Mouse (Mus musculus): Measurements from ENCODE around the gene Coa7. TPM values are rescaled to one million over a fixed set of nuclear protein-coding genes. Genes with fewer than 3 reads are reported as not detected.
"Not testable (repeated sequence)": the region's sequence is repeated elsewhere in the genome, so short reads cannot be mapped to it uniquely, and the experiment has no call there.

The Coa7 gene
- total and polyA plus RNA-seq, 3 experiments = 7.7 to 53.0 (median 46.9) TPM

GRCm38 (mm10) chr4:108339277-108339690 is 11.3 kb downstream of the Coa7 start:
- DNase-seq = peak; percentile 64

- no peak for DNase-seq
Observed at GRCm38 (mm10) chr4:108344631-108345083, 16.7 kb downstream of the Coa7 start.

GRCm38 (mm10) chr4:108345826-108346225 is 17.9 kb downstream of the Coa7 start:
- no peak for DNase-seq

- DNase-seq = peak; percentile 51
Observed at GRCm38 (mm10) chr4:108347111-108347510, 19.2 kb downstream of the Coa7 start.

GRCm38 (mm10) chr4:108348256-108348875 is 20.4 kb downstream of the Coa7 start:
- peak; percentile 22 for DNase-seq

- DNase-seq = no peak
Observed at GRCm38 (mm10) chr4:108349064-108349463, 21.1 kb downstream of the Coa7 start.

GRCm38 (mm10) chr4:108349836-108350547 is 22.1 kb downstream of the Coa7 start:
- peak; percentile 17 for DNase-seq

- DNase-seq = peak; percentile 42
Observed at GRCm38 (mm10) chr4:108350819-108351218, 22.9 kb downstream of the Coa7 start.

GRCm38 (mm10) chr4:108353591-108353990 is 25.7 kb downstream of the Coa7 start:
- not testable (repeated sequence) for DNase-seq

- no peak for DNase-seq
Observed at GRCm38 (mm10) chr4:108357458-108357857, 29.5 kb downstream of the Coa7 start.

GRCm38 (mm10) chr4:108358498-108358897 is 30.6 kb downstream of the Coa7 start:
- no peak for DNase-seq

- peak; percentile 33 for DNase-seq
Observed at GRCm38 (mm10) chr4:108360136-108361055, 32.5 kb downstream of the Coa7 start.

- DNase-seq = peak; percentile 33
Observed at GRCm38 (mm10) chr4:108362321-108363261, 34.7 kb downstream of the Coa7 start.

- DNase-seq = peak; percentile 27
Observed at GRCm38 (mm10) chr4:108363355-108364110, 35.6 kb downstream of the Coa7 start.

- DNase-seq = peak; percentile 40
Observed at GRCm38 (mm10) chr4:108364111-108364476, 36.2 kb downstream of the Coa7 start.

- DNase-seq = peak; percentile 52
Observed at GRCm38 (mm10) chr4:108369254-108369653, 41.3 kb downstream of the Coa7 start.

- peak; percentile 25 for DNase-seq
Observed at GRCm38 (mm10) chr4:108370409-108370808, 42.5 kb downstream of the Coa7 start.

- no peak for DNase-seq
Observed at GRCm38 (mm10) chr4:108371421-108371820, 43.5 kb downstream of the Coa7 start.

- no peak for DNase-seq
Observed at GRCm38 (mm10) chr4:108372166-108372565, 44.2 kb downstream of the Coa7 start.

- DNase-seq = no peak
Observed at GRCm38 (mm10) chr4:108379476-108379875, 51.5 kb downstream of the Coa7 start.

All from adrenal gland, adult 2 months (tissue).